Mouse (Mus musculus) B cell, adult 2 months (primary cell): ENCODE data around the gene Mien1.

Source experiments
- DNase-seq, 2 experiments: peaks; one replicate each; pipeline ENCODE4 v3.0.0; 2022

The Mien1 gene

GRCm38 (mm10) chr11:98418939-98419547, 19.7 kb downstream of the Mien1 start:
- no peak for DNase-seq

DNA sequence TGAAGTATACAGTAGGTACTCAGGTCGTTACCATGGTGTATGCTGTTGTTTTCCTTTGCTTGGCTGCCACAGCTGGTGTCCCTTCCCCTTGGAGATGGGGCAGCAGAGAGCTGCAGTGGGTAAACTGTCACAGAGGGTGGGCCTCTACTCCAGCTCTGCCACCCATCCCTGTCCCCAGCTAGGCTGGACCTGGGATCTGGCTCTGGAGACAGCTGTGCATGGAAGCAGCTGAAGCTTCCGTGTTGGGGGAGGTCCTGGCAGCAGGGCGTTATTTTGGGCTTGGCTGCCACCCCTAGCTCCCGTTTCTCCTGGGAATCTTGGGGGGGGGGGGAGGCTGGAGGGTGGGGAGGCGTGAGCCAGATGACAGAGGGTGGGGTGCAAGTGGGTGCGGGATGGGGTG, 20.5 kb downstream of the Mien1 start:
- DNase-seq = no peak

- DNase-seq = no peak
Measured at GRCm38 (mm10) chr11:98417074-98417473, 21.7 kb downstream of the Mien1 start.

- peak in 1 of 2 experiments; percentile 7 for DNase-seq
Measured at GRCm38 (mm10) chr11:98414162-98414561, 24.6 kb downstream of the Mien1 start.

GRCm38 (mm10) chr11:98413731-98414130, 25.1 kb downstream of the Mien1 start:
- DNase-seq = no peak

DNA sequence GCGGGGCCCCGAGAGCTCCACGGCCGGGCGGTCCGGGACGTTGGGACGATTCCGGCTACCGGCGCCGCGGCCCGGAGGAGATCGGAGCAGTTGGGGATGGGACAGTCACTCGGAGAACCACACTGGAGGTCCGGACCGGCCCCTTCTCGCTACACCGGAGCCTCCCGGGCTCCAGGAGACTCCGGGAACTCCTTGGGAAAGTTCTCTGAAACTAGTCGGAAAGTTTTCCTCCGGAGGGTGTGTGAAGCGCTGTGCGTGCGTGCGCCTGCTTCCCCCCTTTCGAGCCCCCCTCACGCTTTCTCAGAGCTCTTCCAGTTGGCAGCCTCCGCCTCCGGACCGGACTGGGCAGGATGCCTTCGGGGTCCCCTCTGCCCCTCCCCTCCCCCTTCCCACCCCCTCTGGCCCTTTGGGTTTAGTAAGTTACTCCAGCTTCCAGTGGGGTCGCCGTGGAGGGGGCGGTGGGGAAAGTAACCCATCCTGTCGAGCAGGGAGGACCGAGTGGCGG, 25.9 kb downstream of the Mien1 start:
- DNase-seq = peak; percentile 16 to 20

- peak; percentile 13 to 29 for DNase-seq
Measured at GRCm38 (mm10) chr11:98412273-98412796, 26.5 kb downstream of the Mien1 start, which contains the start of gene Erbb2. Gene Erbb2 (plus strand): TSS chr11:98412470.

GRCm38 (mm10) chr11:98409341-98409822, 29.4 kb downstream of the Mien1 start:
- DNase-seq = no peak

DNA sequence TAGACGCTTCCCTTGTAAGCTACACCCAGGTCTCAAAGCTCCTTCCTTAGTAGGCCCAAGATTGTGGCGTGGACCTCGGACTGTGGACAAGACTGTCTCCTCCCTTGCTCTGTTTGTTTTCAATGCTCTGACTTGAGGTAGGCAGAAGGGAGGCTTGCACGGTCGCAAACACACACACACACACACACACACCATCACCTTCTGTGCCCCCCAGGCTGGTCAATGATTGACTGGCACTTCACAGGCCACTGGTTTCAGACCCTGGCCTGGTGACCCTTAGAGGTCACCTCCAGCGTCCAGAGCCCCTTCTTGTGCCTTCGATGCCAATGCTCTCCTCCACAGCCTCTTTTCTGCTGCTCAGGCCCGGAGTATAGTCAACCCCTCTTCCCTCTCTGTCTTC, 29.9 kb downstream of the Mien1 start:
- no peak for DNase-seq

DNA sequence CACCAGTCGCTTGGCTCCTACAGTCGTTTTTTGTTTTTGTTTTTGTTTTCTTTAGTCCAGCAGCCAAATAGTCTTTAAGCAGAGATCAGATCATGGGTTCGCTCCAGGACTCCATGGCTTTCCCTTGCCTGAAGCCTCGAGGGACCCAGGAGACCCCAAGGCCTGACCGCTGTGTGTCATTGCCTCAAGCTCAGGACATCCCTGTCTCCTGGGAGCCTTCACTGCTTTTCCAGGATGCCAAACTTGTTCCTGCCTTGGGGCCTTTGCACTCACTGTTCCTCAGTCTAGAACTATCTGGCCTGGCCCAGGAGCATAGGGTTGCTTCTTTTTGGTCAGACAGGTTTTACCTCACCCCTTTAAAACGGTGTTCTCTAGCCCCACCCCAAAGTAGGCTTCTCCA, 32.2 kb downstream of the Mien1 start:
- DNase-seq = no peak

DNA sequence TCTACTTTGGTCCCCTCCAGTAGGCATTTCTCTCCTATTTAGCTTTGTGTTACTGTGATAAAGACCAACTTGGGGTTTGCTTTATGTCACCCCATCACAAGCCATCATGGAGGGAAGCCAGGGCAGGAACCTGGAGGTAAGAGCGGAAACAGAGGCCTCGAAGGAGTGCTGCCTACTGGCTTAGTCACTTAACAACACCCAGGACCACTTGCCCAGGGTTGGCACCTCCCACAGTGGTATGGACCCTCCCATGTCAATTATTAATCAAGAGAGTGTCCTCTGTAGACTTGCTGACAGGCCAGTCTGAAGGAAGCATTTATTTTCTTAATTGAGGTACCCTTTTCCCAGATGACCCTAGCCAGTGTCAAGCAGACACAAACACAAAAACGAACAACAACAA, 38.0 kb downstream of the Mien1 start:
- DNase-seq = peak in 1 of 2 experiments; percentile 27

GRCm38 (mm10) chr11:98400161-98400726, 38.5 kb downstream of the Mien1 start, which contains the start of gene Pgap3:
Gene Pgap3 (minus strand): TSS chr11:98400490.
- peak; percentile 92 to 93 for DNase-seq

DNA sequence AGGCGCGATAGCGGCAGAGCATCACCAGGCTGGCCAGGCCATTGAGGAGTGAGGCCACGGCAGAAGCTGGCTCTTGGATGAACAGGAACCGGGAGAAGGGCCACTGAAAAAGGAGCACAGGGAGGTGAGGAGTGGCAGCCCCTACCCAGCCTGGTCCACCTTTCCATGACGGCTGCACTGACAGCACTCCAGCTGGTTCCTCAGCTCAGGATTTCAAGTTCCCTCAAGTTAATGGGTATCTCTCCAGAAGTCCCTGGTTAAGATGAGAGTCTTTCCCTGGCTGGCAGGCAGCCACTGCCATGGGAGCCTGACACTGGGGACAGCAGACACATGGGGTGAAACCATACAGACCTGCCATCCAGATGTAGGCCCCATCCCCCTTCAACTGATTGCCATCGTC, 40.8 kb downstream of the Mien1 start:
- DNase-seq = no peak

- no peak for DNase-seq
Measured at GRCm38 (mm10) chr11:98395041-98395440, 43.8 kb downstream of the Mien1 start.

DNA sequence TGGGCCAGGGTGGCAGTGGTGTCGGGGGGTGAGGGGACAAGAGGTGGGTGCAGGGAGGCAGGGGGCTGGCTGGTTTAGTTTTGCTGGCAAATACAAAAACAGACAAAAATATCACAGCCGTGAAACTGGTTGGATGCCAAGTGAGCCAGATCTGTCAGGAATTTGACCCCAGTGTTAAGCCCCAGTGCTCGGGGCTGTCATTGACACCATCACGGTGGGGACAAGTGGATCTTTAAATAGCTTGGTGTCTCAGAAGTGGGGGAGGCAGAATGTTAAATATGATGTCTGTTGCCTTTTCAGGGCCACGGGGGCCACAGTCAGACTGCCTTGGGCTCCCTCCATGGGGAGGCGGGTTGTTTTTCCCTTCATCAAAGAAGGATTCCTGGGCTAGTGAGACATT, 44.5 kb downstream of the Mien1 start:
- no peak for DNase-seq

DNA sequence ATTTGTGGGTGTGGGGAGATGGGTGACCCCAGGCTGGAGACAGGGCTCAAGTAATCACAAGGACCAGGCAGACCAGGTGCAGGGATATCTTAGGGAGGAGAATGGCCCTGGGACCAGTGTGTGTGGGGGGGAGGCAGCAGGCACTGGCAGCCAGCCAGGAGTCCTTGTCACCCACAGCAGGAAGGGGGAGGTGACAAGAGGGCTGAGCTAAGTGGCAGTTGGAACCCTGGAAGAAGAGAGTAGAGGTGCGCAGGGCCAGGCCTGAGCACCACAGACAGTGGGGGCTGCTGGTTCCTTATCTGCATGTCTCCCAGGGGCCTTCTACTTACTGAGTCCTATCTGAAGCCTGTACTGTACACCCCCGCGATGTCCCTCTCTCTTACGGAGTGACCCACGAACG, 45.5 kb downstream of the Mien1 start:
- no peak for DNase-seq

- DNase-seq = no peak
Measured at GRCm38 (mm10) chr11:98392645-98393044, 46.1 kb downstream of the Mien1 start.

- no peak for DNase-seq
Measured at GRCm38 (mm10) chr11:98392034-98392433, 46.8 kb downstream of the Mien1 start.

- DNase-seq = no peak
Measured at GRCm38 (mm10) chr11:98390141-98390540, 48.6 kb downstream of the Mien1 start.

DNA sequence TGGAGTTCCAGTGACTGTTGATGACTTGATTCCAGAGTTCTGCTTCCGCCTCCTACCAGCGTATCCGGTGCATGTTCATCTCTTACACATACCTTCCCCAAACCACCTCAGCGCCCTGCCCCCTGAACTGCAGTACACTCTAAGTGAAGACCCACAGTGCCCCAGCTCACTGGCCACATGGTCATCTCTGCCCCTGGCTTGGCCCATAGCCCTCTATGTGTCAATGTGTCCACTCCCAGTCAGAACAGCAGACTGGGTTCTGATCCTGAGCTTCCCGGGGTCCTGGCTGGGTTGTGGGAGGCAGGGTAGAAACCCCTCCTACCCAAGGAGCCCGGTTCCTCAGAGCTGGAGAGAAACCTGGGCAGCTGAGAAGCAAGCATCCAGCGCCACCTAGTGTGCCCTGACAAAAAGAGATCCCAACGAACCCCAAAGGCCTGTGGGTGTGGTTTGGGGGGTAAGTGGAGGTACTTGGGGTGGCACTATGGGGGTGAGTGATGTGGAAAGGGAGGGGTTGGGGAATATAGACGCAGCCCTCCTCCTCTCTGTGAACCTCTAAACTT, 49.5 kb downstream of the Mien1 start:
- DNase-seq = peak; percentile 54 to 56

GRCm38 (mm10) chr11:98388282-98388681, 50.5 kb downstream of the Mien1 start:
- DNase-seq = no peak
